Mouse (Mus musculus) limb, embryonic 13.5 days (tissue): ENCODE measurements around the gene Slc39a2. TPM values are rescaled to one million over a fixed set of nuclear protein-coding genes. Genes with fewer than 3 reads are reported as not detected.
"Not testable (repeated sequence)": the region's sequence is repeated elsewhere in the genome, so short reads cannot be mapped to it uniquely, and the experiment has no call there.

Source experiments
- ATAC-seq: fragments of 200-750 bp; cut with Nextera tagmentation; 2 replicates; pipeline ENCODE4 v1.8.0; 2017; ENCODE audit warnings: low read depth, moderate number of reproducible peaks, moderate TSS enrichment; ENCODE audit not compliant: low FRiP score
- H3K27ac ChIP-seq: fragments of 300-500 bp; sonication (generic); 2 replicates; pipeline ENCODE4 v1.5.1; 2015; ENCODE audit warnings: inconsistent platforms, mild to moderate bottlenecking, moderate library complexity
- H3K27me3 ChIP-seq: fragments of 300-500 bp; sonication (generic); 2 replicates; pipeline ENCODE4 v1.6.1; 2015; ENCODE audit warnings: mild to moderate bottlenecking, inconsistent platforms
- H3K36me3 ChIP-seq: fragments of 300-500 bp; sonication (generic); 2 replicates; pipeline ENCODE4 v1.6.1; 2015; ENCODE audit warnings: inconsistent platforms, mild to moderate bottlenecking, moderate library complexity
- H3K4me1 ChIP-seq: fragments of 300-500 bp; sonication (generic); 2 replicates; pipeline ENCODE4 v1.6.1; 2015; ENCODE audit warnings: inconsistent platforms
- H3K4me2 ChIP-seq: fragments of 300-500 bp; sonication (generic); replicated peaks from 2 replicates; pipeline ENCODE4 v1.6.1; 2015; ENCODE audit warnings: inconsistent platforms, mild to moderate bottlenecking, moderate library complexity
- H3K4me3 ChIP-seq: fragments of 300-500 bp; sonication (generic); 2 replicates; pipeline ENCODE4 v1.5.1; 2015; ENCODE audit warnings: moderate library complexity, mild to moderate bottlenecking, inconsistent platforms
- H3K9ac ChIP-seq: fragments of 300-500 bp; sonication (generic); 2 replicates; pipeline ENCODE4 v1.6.1; 2015; ENCODE audit warnings: mild to moderate bottlenecking, inconsistent platforms
- H3K9me3 ChIP-seq: fragments of 300-500 bp; sonication (generic); 2 replicates; pipeline ENCODE4 v1.6.1; 2016; ENCODE audit warnings: inconsistent platforms
- WGBS: fragments of 180-500 bp; shearing (Covaris S2); methylation state at CpG from one replicate; pipeline ENCODE4 v1.1.7; 2015; 5-methylcytosine and 5-hydroxymethylcytosine counted together
- polyA plus RNA-seq: library from polyadenylated mRNA; unstranded; fragments of >200 nt; fragmentation: Nextera tagmentation; extraction: Ambion mirVana; gene quantifications from 2 replicates; pipeline ENCODE4 v1.2.1, GENCODE M21; 2015

The Slc39a2 gene
- polyA plus RNA-seq = 1.4 and 1.6 TPM in 2 replicates

GRCm38 (mm10) chr14:51892191-51892939, at the start of gene Slc39a2:
Gene Slc39a2 (plus strand): TSS chr14:51892889.
- ATAC-seq = no peak
- no peak within 1 kb of the TSS for H3K27ac ChIP-seq
- no peaks in the 10 kb centered on the region for H3K27me3 ChIP-seq
- H3K4me2 ChIP-seq = no peak within 1 kb of the TSS
- H3K4me3 ChIP-seq = no peak within 1 kb of the TSS
- H3K36me3 ChIP-seq = peaks cover 52% of the 10 kb centered on the region
- H3K9me3 ChIP-seq = no peaks in the 10 kb centered on the region
- no peak within 1 kb of the TSS for H3K9ac ChIP-seq
- WGBS = 92% methylated on average over 9 of the region's 9 CpGs
- H3K4me1 ChIP-seq = no peaks in the 10 kb centered on the region

- H3K4me2 ChIP-seq = no peak overlapping the region
- no peak overlapping the region for H3K9ac ChIP-seq
- H3K27ac ChIP-seq = no peak overlapping the region
- no peaks in the 10 kb centered on the region for H3K27me3 ChIP-seq
- H3K36me3 ChIP-seq = no peaks in the 10 kb centered on the region
- H3K4me1 ChIP-seq = no peaks in the 10 kb centered on the region
- H3K4me3 ChIP-seq = no peak overlapping the region
- no peaks in the 10 kb centered on the region for H3K9me3 ChIP-seq
- ATAC-seq = no peak
Observed at GRCm38 (mm10) chr14:51843882-51844281, 48.8 kb upstream of the Slc39a2 start.

DNA sequence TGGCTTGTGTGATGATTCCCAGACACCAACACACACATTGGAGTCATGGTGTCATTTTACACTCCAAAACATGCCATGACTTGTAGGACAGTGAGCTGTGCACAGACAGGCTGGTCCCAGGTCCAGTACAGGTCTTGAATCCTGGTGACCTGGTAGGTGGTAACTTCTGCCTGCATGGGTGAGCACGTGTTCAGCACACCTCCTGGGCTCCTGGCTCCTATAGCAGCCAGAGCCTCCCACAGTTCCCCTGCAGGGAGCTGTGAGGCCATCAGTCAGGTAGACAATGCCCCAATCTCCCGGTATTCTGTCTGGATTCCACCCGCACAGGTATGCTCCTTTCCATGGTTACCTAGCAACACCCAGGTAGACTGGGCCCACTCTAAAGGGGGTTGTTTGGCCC, 46.1 kb upstream of the Slc39a2 start:
- Histone ChIP-seq H3K9me3 (no peaks in the 10 kb centered on the region), H3K9ac (no peak overlapping the region), H3K36me3 (no peaks in the 10 kb centered on the region), H3K4me1 (no peaks in the 10 kb centered on the region), H3K4me3 (no peak overlapping the region), H3K27ac (no peak overlapping the region), H3K27me3 (no peaks in the 10 kb centered on the region), H3K4me2 (no peak overlapping the region)
- ATAC-seq = no peak
- WGBS = 75% methylated on average over 3 of the region's 3 CpGs

DNA sequence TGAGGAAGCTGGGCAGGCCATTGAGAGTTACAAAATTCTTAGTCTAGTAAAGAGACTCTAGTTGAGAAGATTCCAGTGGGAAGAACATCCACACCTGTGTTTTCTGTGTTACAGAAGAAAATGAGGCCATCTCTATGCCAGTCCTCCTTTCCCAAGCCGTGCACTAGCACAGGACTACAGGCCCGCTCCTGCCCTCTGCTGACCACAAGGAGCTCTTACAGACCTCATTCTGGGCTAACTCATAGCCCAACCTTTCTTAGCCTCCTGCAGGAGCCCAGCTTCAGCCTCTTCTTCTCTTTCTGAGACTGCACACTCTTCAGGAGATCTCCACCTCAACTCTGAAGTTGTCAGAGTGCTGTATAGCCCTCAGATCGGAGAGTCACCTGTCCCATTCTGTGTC, 41.7 kb upstream of the Slc39a2 start:
- H3K27ac ChIP-seq, H3K4me2 ChIP-seq, H3K36me3 ChIP-seq, ATAC-seq, H3K27me3 ChIP-seq, H3K9ac ChIP-seq, H3K9me3 ChIP-seq, H3K4me3 ChIP-seq, H3K4me1 ChIP-seq: not testable (repeated sequence)
- 46% methylated on average over 3 of the region's 3 CpGs for WGBS

GRCm38 (mm10) chr14:51853399-51853798, 39.3 kb upstream of the Slc39a2 start, which contains the start of gene Ear6:
Gene Ear6 (plus strand): TSS chr14:51853699.
- ATAC-seq = no peak
- Histone ChIP-seq H3K4me3 (no peak within 1 kb of the TSS), H3K4me2 (no peak within 1 kb of the TSS), H3K9me3 (no peaks in the 10 kb centered on the region), H3K27ac (no peak within 1 kb of the TSS), H3K4me1 (no peaks in the 10 kb centered on the region), H3K27me3 (no peaks in the 10 kb centered on the region), H3K36me3 (no peaks in the 10 kb centered on the region), H3K9ac (no peak within 1 kb of the TSS)

DNA sequence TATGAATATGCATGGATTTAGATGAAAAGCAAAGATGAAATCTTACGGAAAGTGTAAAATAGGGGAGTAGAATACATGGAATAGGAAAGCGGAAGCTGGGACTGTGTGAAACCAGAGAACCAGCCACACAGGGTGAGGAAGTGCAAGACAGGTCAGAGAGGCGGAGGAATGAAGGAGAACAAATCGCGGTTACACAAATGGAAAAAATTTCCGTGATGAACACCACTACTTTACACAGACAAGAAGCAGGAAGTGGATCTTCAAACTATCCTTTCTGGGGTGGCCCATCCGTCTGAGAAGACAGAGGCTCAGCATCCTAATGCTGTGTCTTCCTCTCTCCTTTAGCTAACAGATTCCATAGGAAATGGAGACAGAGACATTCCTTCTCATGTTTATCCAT, 37.4 kb upstream of the Slc39a2 start:
- H3K9me3 ChIP-seq, H3K27me3 ChIP-seq, H3K9ac ChIP-seq, H3K27ac ChIP-seq, H3K36me3 ChIP-seq, ATAC-seq, H3K4me3 ChIP-seq, H3K4me1 ChIP-seq, H3K4me2 ChIP-seq: not testable (repeated sequence)
- 89% methylated on average over 7 of the region's 7 CpGs for WGBS

DNA sequence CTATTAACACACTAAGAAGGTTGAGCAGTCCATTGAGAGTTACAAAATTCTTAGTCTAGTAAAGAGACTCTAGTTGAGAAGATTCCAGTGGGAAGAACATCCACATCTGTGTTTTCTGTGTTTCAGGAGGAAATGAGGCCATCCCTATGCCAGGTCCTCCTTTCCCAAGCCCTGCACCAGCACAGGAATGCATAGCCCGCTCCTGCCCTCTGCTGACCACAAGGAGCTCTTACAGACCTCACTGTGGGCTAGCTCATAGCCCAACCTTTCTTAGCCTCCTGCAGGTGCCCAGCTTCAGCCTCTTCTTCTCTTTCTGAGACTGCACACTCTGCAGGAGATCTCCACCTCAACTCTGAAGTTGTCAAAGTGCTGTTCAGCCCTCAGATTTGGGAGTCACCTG, 29.1 kb upstream of the Slc39a2 start:
- not testable (repeated sequence) for H3K9me3 ChIP-seq, H3K4me2 ChIP-seq, H3K4me3 ChIP-seq, H3K36me3 ChIP-seq, H3K9ac ChIP-seq, ATAC-seq, H3K27ac ChIP-seq, H3K4me1 ChIP-seq, H3K27me3 ChIP-seq
- WGBS = 0% methylated on average over 1 of the region's 1 CpGs

DNA sequence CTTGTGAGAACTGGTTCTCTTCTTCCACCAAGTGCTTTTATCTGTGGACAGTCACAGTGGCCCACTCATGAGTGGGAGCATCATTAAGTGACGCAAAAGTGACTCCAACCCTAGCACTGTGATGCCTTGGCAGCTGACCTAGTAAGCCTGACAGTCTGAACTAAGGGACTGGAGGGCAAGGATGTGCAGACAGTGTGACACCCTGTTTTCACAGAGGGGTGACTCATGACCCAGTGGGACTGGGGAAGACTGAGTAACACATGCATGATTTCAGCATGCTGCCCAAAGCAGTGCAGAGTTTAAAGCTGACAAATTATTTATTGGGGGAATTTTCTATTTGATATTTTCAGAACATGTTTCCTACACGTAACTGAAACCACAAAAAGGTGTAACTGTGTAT, 21.9 kb upstream of the Slc39a2 start:
- WGBS = 74% methylated on average over 2 of the region's 2 CpGs
- Histone ChIP-seq H3K9ac (no peak overlapping the region), H3K27ac (no peak overlapping the region), H3K4me3 (no peak overlapping the region), H3K36me3 (no peaks in the 10 kb centered on the region), H3K9me3 (no peaks in the 10 kb centered on the region), H3K4me1 (no peaks in the 10 kb centered on the region), H3K27me3 (no peaks in the 10 kb centered on the region), H3K4me2 (no peak overlapping the region)
- no peak for ATAC-seq

GRCm38 (mm10) chr14:51871741-51872140, 20.9 kb upstream of the Slc39a2 start:
- no peak overlapping the region for H3K4me3 ChIP-seq
- H3K9me3 ChIP-seq = no peaks in the 10 kb centered on the region
- H3K9ac ChIP-seq = no peak overlapping the region
- H3K27me3 ChIP-seq = no peaks in the 10 kb centered on the region
- H3K27ac ChIP-seq = no peak overlapping the region
- no peak overlapping the region for H3K4me2 ChIP-seq
- no peaks in the 10 kb centered on the region for H3K4me1 ChIP-seq
- H3K36me3 ChIP-seq = no peaks in the 10 kb centered on the region
- 78% methylated on average over 9 of the region's 9 CpGs for WGBS
- ATAC-seq = no peak

DNA sequence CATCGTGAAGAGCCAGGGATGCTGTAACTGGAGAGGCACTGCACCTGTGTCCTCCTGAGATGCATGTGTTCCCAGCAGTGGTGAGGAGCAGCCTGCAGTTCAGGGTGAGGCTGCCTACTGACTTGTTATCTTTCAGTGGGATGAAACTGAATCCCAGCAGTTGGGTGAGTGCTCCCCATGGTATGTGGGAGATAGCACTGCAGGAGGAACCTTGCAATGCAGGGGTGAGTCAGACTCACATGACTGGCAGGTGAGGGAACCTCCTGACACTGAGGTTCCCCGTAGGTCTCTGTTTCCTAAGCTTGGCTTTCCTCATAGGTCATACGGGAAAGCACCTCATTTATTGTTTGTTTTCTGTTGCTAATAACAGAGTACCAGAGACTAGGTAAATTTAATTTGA, 15.2 kb upstream of the Slc39a2 start:
- Histone ChIP-seq H3K36me3 (no peaks in the 10 kb centered on the region), H3K27ac (no peak overlapping the region), H3K4me3 (no peak overlapping the region), H3K9me3 (no peaks in the 10 kb centered on the region), H3K4me1 (no peaks in the 10 kb centered on the region), H3K9ac (no peak overlapping the region), H3K27me3 (no peaks in the 10 kb centered on the region), H3K4me2 (no peak overlapping the region)
- no peak for ATAC-seq
- WGBS = 76% methylated on average over 3 of the region's 3 CpGs

DNA sequence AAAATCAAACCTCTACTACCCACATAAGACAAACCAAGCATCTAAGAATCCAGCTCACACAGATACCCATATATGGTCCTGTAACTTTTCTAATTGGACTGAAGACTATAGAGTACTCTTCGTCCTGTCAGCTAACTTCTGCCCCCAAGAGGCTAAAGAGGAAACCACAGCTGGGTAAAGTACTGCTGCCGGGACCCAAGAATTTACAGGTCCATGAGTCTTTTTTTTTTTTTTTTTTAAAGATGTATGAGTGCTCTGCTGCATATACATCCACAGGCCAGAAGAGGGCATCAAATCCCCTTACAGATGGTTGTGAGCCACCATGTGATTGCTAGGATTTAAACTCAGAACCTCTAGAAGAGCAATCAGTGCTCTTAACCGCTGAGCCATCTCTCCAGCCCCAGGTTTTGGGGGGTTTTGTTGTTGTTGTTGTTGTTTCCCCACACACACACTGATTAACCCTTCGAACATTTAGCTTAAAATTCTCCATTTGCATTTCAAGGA, 9.1 kb upstream of the Slc39a2 start:
- peak overlapping the region; percentile 60 for H3K9ac ChIP-seq
- peaks cover 14% of the 10 kb centered on the region for H3K4me1 ChIP-seq
- H3K9me3 ChIP-seq = no peaks in the 10 kb centered on the region
- peak overlapping the region; percentile 80 for H3K4me3 ChIP-seq
- H3K36me3 ChIP-seq = peaks cover 21% of the 10 kb centered on the region
- peak overlapping the region; percentile 75; the same call in 1 of the 2 replicates for H3K27ac ChIP-seq
- H3K27me3 ChIP-seq = no peaks in the 10 kb centered on the region
- H3K4me2 ChIP-seq = peak overlapping the region; percentile 89
- 2% methylated on average over 4 of the region's 4 CpGs for WGBS
- ATAC-seq = peak; percentile 33; the same call in 1 of the 2 replicates

DNA sequence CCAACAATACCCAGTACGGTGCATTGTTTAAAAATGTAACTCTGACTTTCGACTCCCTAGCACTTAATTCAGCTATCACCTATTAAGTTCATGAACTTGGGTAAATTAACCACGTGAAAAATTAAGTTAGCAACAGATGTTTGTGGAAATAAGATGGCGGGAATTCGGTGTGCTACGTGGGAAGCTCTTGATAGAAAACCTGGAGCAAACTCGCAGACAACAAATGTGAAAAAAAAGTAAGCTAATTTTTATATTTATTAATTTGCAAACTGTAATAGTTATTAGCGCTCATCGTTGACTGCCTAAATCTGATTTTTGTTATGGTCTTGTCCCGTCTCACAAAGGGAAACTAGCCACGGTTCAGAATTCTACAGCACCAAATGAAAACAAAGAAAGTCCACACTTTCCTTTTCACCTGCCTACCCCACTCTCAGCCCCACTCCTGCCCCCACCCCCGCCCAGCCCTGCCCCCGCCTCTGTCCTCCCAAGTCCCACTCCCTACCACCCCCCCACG, 8.6 kb upstream of the Slc39a2 start:
- WGBS = 1% methylated on average over 14 of the region's 14 CpGs
- peak overlapping the region; percentile 80 for H3K4me3 ChIP-seq
- no peaks in the 10 kb centered on the region for H3K9me3 ChIP-seq
- peaks cover 26% of the 10 kb centered on the region for H3K36me3 ChIP-seq
- ATAC-seq = peak; percentile 55
- no peaks in the 10 kb centered on the region for H3K27me3 ChIP-seq
- peak overlapping the region; percentile 89 for H3K4me2 ChIP-seq
- peak overlapping the region; percentile 60 for H3K9ac ChIP-seq
- H3K27ac ChIP-seq = peak overlapping the region; percentile 75
- peaks cover 14% of the 10 kb centered on the region for H3K4me1 ChIP-seq
